Mouse (Mus musculus) forelimb bud, embryonic 11.5 days (tissue): ENCODE data around the gene Syt13.

Source experiments
- DNase-seq: peaks from one replicate; pipeline ENCODE4 v3.0.0-alpha.2; 2012; ENCODE audit warnings: low read depth, low spot score

Syt13 gene

GRCm38 (mm10) chr2:92964345-92964744 is 49.4 kb downstream of the Syt13 start:
- no peak for DNase-seq

GRCm38 (mm10) chr2:92966257-92966656 is 51.4 kb downstream of the Syt13 start:
- no peak for DNase-seq

GRCm38 (mm10) chr2:92967032-92967838 is 52.3 kb downstream of the Syt13 start:
- no peak for DNase-seq

- DNase-seq: no peak
These were observed 52.9 kb downstream of the Syt13 start for GRCm38 (mm10) chr2:92967839-92968166.

- no peak for DNase-seq
These were observed 56.2 kb downstream of the Syt13 start for GRCm38 (mm10) chr2:92971069-92971468.

GRCm38 (mm10) chr2:92971536-92971935 is 56.6 kb downstream of the Syt13 start:
- no peak for DNase-seq

GRCm38 (mm10) chr2:92972071-92972470 is 57.2 kb downstream of the Syt13 start:
- DNase-seq: no peak

- DNase-seq: no peak
These were observed 58.7 kb downstream of the Syt13 start for GRCm38 (mm10) chr2:92973646-92974045.

- no peak for DNase-seq
These were observed 60.3 kb downstream of the Syt13 start for GRCm38 (mm10) chr2:92975031-92975790.

GRCm38 (mm10) chr2:92980165-92980564 is 65.3 kb downstream of the Syt13 start:
- no peak for DNase-seq

- DNase-seq: no peak
These were observed 67.8 kb downstream of the Syt13 start for GRCm38 (mm10) chr2:92982591-92983272.

- DNase-seq: no peak
These were observed 68.3 kb downstream of the Syt13 start for GRCm38 (mm10) chr2:92983273-92983620.

- DNase-seq: no peak
These were observed 69.6 kb downstream of the Syt13 start for GRCm38 (mm10) chr2:92984321-92985108.

- DNase-seq: no peak
These were observed 70.3 kb downstream of the Syt13 start for GRCm38 (mm10) chr2:92985171-92985570.

GRCm38 (mm10) chr2:92985600-92985999 is 70.7 kb downstream of the Syt13 start:
- DNase-seq: no peak

GRCm38 (mm10) chr2:92987108-92987618 is 72.3 kb downstream of the Syt13 start:
- DNase-seq: no peak

GRCm38 (mm10) chr2:92987901-92988631 is 73.2 kb downstream of the Syt13 start:
- peak; percentile 53 for DNase-seq

- no peak for DNase-seq
These were observed 74.7 kb downstream of the Syt13 start for GRCm38 (mm10) chr2:92989593-92989992.

- DNase-seq: no peak
These were observed 77.1 kb downstream of the Syt13 start for GRCm38 (mm10) chr2:92991976-92992375.

GRCm38 (mm10) chr2:93005028-93005427 is 90.1 kb downstream of the Syt13 start:
- peak; percentile 65 for DNase-seq
